Mouse (Mus musculus) E14TG2a.4 (cell line): ENCODE measurements around the gene Rcl1.

Source experiments
- H3K27me3 ChIP-seq: 2 replicates; pipeline ENCODE4 v1.6.1; 2014; ENCODE audit warnings: low read length, control low read depth; ENCODE audit not compliant: insufficient read depth
- H3K36me3 ChIP-seq: 2 replicates; pipeline ENCODE4 v1.6.1; 2014; ENCODE audit warnings: low read length, control low read depth; ENCODE audit not compliant: insufficient read depth
- H3K4me1 ChIP-seq: replicated peaks from 2 replicates; pipeline ENCODE4 v1.6.1; 2014; ENCODE audit warnings: low read depth, low read length, control low read depth
- H3K4me3 ChIP-seq: replicated peaks from 2 replicates; pipeline ENCODE4 v1.5.1; 2014; ENCODE audit warnings: mild to moderate bottlenecking, low read length
- H3K9me3 ChIP-seq: 2 replicates; pipeline ENCODE4 v1.6.1; 2014; ENCODE audit warnings: low read length, control low read depth
- CTCF ChIP-seq: conservative IDR thresholded peaks from 2 replicates; pipeline ENCODE4 v1.5.1; 2014; ENCODE audit warnings: low read length
- NANOG ChIP-seq: IDR thresholded peaks from 2 replicates; pipeline ENCODE4 v1.6.1; 2014; ENCODE audit warnings: borderline replicate concordance, low read length, mixed read lengths
- POU5F1 ChIP-seq: IDR thresholded peaks from 2 replicates; pipeline ENCODE4 v1.6.1; 2014; ENCODE audit warnings: low read length, borderline replicate concordance

The Rcl1 gene

DNA sequence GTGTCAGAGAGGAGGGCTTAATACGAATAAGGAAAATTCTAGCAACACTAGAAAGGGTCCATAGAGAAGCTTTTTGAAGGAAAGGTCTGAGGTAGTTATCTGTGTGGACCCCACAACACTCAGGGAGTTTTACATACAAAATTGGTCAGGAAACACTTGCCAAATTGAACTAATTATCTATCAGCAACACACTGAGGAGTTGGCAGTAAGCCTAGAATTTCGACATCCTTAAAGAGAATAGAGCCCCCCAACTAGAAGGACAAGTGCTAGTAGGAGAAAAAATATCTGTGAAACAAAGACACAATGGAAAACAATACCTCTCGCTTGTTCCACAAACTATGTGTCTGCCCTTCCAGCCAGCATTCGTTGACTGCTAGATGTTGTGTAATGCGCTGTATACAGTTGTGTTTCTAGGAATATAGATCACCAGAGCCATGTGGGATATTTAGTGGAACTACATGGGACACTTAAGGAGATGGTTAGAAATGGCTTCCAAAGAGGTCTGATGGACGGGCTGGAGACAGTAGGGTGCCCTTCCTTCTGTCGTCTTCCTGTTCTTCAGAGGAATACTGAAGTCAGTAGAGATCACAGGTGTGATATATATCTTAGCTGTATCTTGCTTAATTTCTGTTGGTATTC lies 63.5 kb downstream of the Rcl1 start:
- H3K27me3 ChIP-seq = no peaks in the 10 kb centered on the region
- no peaks in the 10 kb centered on the region for H3K36me3 ChIP-seq
- no peak overlapping the region for H3K4me3 ChIP-seq
- peaks cover 10% of the 10 kb centered on the region for H3K9me3 ChIP-seq
- TF ChIP-seq NANOG (no peak), CTCF (no peak), POU5F1 (no peak)
- H3K4me1 ChIP-seq = peaks cover 6% of the 10 kb centered on the region

DNA sequence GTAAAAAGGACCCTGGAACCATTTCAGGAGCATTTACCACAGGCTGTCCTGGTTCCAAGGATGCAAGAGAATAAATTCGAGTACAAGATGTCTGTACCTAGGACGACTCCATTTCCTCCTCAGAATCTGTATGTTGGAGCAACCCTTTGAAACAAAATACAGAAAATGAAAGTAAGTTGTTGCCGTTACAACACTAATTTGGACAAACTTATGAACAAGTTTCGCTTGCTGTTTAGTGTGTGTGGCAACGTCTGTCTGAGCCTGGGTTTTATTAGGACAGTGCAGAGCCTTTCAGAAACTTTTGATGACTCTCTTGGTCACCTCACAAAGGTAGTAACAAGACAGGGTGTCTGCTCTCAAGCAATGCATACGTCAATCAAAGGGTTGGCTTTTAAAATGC lies 66.8 kb downstream of the Rcl1 start:
- peaks cover 10% of the 10 kb centered on the region for H3K9me3 ChIP-seq
- H3K4me1 ChIP-seq = no peaks in the 10 kb centered on the region
- no peak overlapping the region for H3K4me3 ChIP-seq
- H3K36me3 ChIP-seq = no peaks in the 10 kb centered on the region
- no peak for TF ChIP-seq CTCF
- no peak for TF ChIP-seq NANOG
- TF ChIP-seq POU5F1 = no peak
- H3K27me3 ChIP-seq = no peaks in the 10 kb centered on the region

DNA sequence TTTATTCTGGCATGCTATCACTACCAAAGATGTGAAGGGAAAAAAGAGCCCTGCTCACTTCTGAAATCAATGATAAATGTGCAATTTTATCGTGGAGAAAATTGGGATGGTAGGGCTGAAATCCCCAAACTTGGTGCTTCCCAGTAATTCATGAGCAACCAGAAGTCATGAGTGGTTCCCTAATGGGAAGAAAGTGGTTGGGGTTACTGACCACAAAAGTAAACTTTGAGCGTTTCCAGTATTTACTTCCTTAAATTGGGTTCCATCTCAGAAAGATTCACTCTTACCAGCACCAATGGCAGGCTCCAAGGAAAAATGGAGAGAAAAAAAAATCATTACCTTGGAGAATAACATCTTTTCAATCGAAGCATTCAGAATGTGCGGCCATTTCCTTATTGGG lies 79.2 kb downstream of the Rcl1 start:
- H3K9me3 ChIP-seq = peaks cover 6% of the 10 kb centered on the region; the same call in 1 of the 2 replicates
- peaks cover 13% of the 10 kb centered on the region for H3K4me1 ChIP-seq
- TF ChIP-seq CTCF (no peak), NANOG (no peak), POU5F1 (no peak)
- no peaks in the 10 kb centered on the region for H3K27me3 ChIP-seq
- H3K36me3 ChIP-seq = no peaks in the 10 kb centered on the region
- no peak overlapping the region for H3K4me3 ChIP-seq

DNA sequence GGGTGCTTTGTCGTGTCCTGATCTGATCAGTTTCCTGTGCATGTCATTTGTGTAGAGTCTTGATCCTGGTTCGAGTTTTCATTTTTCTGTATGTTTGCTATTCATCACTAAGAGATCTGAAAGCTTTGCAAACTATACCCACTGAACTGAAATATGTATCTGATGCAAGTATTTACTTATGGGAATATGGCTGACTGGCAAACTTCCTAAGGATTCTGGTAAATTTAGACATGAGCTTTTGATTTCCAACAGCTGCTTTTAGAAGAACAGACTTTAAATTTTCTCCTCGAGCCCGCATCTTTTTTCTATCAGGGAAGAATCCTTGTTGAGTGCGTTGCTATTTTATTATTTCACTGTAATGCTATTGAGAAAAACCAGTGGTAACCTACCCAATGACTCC lies 81.0 kb downstream of the Rcl1 start:
- TF ChIP-seq POU5F1 = no peak
- TF ChIP-seq CTCF = no peak
- no peak for TF ChIP-seq NANOG
- no peaks in the 10 kb centered on the region for H3K27me3 ChIP-seq
- H3K4me1 ChIP-seq = peaks cover 31% of the 10 kb centered on the region
- no peak overlapping the region for H3K4me3 ChIP-seq
- no peaks in the 10 kb centered on the region for H3K36me3 ChIP-seq
- H3K9me3 ChIP-seq = peaks cover 6% of the 10 kb centered on the region; the same call in 1 of the 2 replicates

DNA sequence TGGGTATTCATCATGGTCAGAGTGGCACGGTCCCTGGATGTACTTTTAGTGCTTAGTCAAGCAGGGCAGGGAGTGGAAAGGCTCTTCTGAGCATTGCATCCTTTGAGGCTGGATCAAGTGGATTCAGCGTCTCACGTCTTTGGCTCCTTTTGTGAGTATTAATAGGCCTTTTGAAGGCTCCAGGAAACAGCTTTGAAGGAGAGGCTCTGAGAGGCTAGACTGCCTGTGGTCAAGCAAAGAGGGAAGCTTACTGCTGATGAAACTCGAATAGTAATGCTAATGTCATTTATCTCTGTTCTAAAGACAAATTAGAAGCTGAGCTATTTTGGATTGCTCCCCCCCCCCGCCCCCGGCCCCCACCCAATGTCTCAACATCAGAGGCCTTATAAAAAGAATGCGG lies 83.9 kb downstream of the Rcl1 start:
- Histone ChIP-seq H3K9me3 (no peaks in the 10 kb centered on the region), H3K4me3 (no peak overlapping the region), H3K4me1 (peaks cover 36% of the 10 kb centered on the region), H3K27me3 (no peaks in the 10 kb centered on the region), H3K36me3 (no peaks in the 10 kb centered on the region)
- TF ChIP-seq CTCF (no peak), NANOG (peak; percentile 84)

DNA sequence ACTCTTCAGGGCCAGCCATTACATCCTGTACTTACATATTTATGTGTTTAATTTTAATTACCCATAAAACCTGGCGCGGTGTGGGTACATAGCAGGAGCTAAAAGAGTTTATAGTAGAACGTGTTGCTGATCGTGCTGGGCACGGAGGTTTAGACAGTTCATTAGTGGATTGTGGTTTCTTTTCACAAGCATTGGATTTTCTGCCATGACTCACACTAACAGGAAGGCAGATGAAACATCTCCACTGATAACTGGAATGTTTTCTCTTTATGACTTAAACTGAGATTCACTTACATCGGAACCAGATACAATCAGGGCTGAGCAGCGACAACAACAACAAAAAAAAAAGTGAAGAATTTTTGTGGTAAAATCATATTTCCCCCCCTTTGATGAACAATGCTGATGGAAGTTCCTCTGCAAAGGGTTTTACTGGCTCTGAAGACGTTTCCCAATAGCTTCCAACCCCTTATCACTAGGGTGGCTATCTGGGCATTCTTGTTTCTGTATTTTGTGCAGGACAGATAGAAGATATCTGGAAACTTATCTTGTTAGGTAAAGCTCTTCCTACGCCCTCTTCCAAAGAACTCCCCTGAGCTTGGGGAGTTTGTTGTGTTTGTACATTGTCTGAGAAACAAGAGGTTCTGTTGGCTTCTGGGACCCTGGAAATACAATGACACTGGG lies 84.5 kb downstream of the Rcl1 start:
- H3K36me3 ChIP-seq = no peaks in the 10 kb centered on the region
- TF ChIP-seq NANOG (no peak), POU5F1 (no peak), CTCF (no peak)
- H3K27me3 ChIP-seq = no peaks in the 10 kb centered on the region
- no peaks in the 10 kb centered on the region for H3K9me3 ChIP-seq
- no peak overlapping the region for H3K4me3 ChIP-seq
- H3K4me1 ChIP-seq = peaks cover 36% of the 10 kb centered on the region

DNA sequence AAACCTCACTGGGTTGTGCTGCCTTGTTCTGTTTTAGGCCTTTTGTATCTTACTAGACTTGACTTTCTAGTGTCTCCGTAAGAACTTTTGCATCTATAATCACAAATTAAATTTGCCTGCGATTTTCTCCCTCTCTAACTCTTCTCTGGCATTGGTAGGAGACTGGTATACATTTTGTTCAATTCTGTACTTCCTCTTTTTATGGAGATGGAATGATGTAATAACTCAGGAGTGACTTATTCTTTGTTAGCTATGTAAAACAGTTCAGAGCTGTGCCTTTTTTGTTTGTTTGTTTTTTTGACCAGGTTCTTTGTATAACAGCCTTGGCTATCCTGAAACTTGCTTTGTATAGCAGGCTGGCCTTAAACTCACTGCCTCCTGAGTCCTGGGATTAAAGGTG lies 87.7 kb downstream of the Rcl1 start:
- Histone ChIP-seq H3K4me3 (no peak overlapping the region), H3K27me3 (no peaks in the 10 kb centered on the region)
- TF ChIP-seq NANOG (no peak), CTCF (no peak), POU5F1 (no peak)

More for the DNA sequence above, 87.7 kb downstream of the Rcl1 start:
- H3K4me1 ChIP-seq = peaks cover 36% of the 10 kb centered on the region
- no peaks in the 10 kb centered on the region for H3K9me3 ChIP-seq
- H3K36me3 ChIP-seq = no peaks in the 10 kb centered on the region
